Comparison of ENCODE assay signal across 15 mouse cellular contexts in genomic region chr10:75695521-75695920, GRCm38 (mm10).
"Had no signal": no experiment of that assay in that cellular context is flagged by ENCODE, and none has a peak within 500 bp of the region (broad histone marks: within the 10 kb centered on the region; RNA-seq: fewer than 3 reads in every experiment).

No protein-coding gene starts in this region.

- H3K9me3 ChIP-seq: limb, embryonic 15.5 days; midbrain, embryonic 10.5 days; neural tube, embryonic 15.5 days; stomach, embryonic 15.5 days had no signal

- DNase-seq: kidney, adult 8-10 months; kidney, postnatal 25 days; layer of hippocampus, postnatal 36 days; lung, embryonic 14.5 days; lung, postnatal 4 days; midbrain, embryonic 14.5 days; right cerebral cortex, postnatal 4 days; thymus, postnatal 36 days had no signal

- H3K4me3 ChIP-seq: limb, embryonic 15.5 days; midbrain, embryonic 10.5 days; myocyte; neural tube, embryonic 15.5 days; stomach, embryonic 15.5 days had no signal

- H3K4me2 ChIP-seq: limb, embryonic 15.5 days; lung, embryonic 14.5 days; neural tube, embryonic 15.5 days; stomach, embryonic 15.5 days had no signal

- H3K27ac ChIP-seq: limb, embryonic 15.5 days; midbrain, embryonic 10.5 days; neural tube, embryonic 15.5 days; stomach, embryonic 15.5 days had no signal

- H3K9ac ChIP-seq: limb, embryonic 15.5 days; lung, embryonic 14.5 days; neural tube, embryonic 15.5 days; stomach, embryonic 15.5 days had no signal

- H3K4me1 ChIP-seq: limb, embryonic 15.5 days; midbrain, embryonic 10.5 days; neural tube, embryonic 15.5 days; stomach, embryonic 15.5 days had no signal

- ATAC-seq: inflammation-experienced regulatory T-cells, adult 6 months; intestine, postnatal 0 days had no signal

- H3K27me3 ChIP-seq: limb, embryonic 15.5 days; neural tube, embryonic 15.5 days; stomach, embryonic 15.5 days had no signal
